ENCODE assay signal across 8 mouse cellular contexts in genomic region chr13:58806896-58807628, GRCm38 (mm10). TPM values are rescaled to one million over a fixed set of nuclear protein-coding genes. Genes with fewer than 3 reads are reported as not detected.
DNase-seq lines count a peak whose midpoint lies in the region; ATAC-seq and TF ChIP-seq lines count a peak whose summit lies in the region.

No protein-coding gene starts in this region.

- no peaks in the 10 kb centered on the region for H3K4me1 ChIP-seq in liver, adult 2 months (ENCODE audit: control insufficient read depth, insufficient read depth, low read length)
- H3K4me1 ChIP-seq in embryonic facial prominence, embryonic 13.5 days = peaks cover 20% of the 10 kb centered on the region; the same call in 1 of the 2 replicates

- 0 out of 2 replicates have a peak, but pooled peaks cover 2% of the 10 kb centered on the region for H3K9me3 ChIP-seq in embryonic facial prominence, embryonic 13.5 days

- ATAC-seq in embryonic facial prominence, embryonic 13.5 days (ENCODE audit: insufficient number of reproducible peaks, insufficient read depth, low FRiP score, low TSS enrichment, low read depth) = no peak

- 3% methylated on average over 34 of the region's 34 CpGs for WGBS in liver, adult 2 months
- under 1% methylated on average over 34 of the region's 34 CpGs for WGBS in embryonic facial prominence, embryonic 13.5 days

- no peak for TF ChIP-seq POLR2A in liver, adult 2 months (IDR thresholded peaks at IDR 0.05; ENCODE audit: extremely low read depth, insufficient read depth, low read length)

- H3K27ac ChIP-seq in liver, adult 2 months (replicated peaks; ENCODE audit: insufficient read depth, low read depth, low read length) = no peak overlapping the region
- no peak overlapping the region for H3K27ac ChIP-seq in embryonic facial prominence, embryonic 13.5 days

- no peaks in the 10 kb centered on the region for H3K79me2 ChIP-seq in liver, adult 2 months (ENCODE audit: control insufficient read depth, insufficient read depth, low read length)

- peaks cover 14% of the 10 kb centered on the region; the same call in 1 of the 2 replicates for H3K27me3 ChIP-seq in liver, adult 2 months (ENCODE audit: control insufficient read depth, insufficient read depth, low read length)
- peaks cover 63% of the 10 kb centered on the region for H3K27me3 ChIP-seq in embryonic facial prominence, embryonic 13.5 days

- no peak for DNase-seq in liver, adult 2 months (ENCODE audit: extremely low read depth, low read depth, low spot score)
- no peak for DNase-seq in liver
- DNase-seq in heart, postnatal 10 days = peak; percentile 4 to 23
- peak; percentile 21 for DNase-seq in lung, postnatal 14 days
- no peak for DNase-seq in urinary bladder, postnatal 4 days (ENCODE audit: low spot score in 2 of 2)
- no peak for DNase-seq in thymus, postnatal 25 days
- DNase-seq in kidney, postnatal 25 days = no peak

- intact Hi-C loops in heart, postnatal 10 days (cut with DNase I) = loop anchor here (1.0 to 5.0 kb wide), 5 partner anchors 170 to 680 kb away; no protein-coding TSS in a partner anchor

- TF ChIP-seq CTCF in liver, adult 2 months (IDR thresholded peaks at IDR 0.05; ENCODE audit: low read depth, low read length) = no peak

- H3K4me2 ChIP-seq in embryonic facial prominence, embryonic 13.5 days = peak overlapping the region; percentile 99

- no peaks in the 10 kb centered on the region for H3K36me3 ChIP-seq in liver, adult 2 months (ENCODE audit: control insufficient read depth, insufficient read depth, low read length)
- no peaks in the 10 kb centered on the region for H3K36me3 ChIP-seq in embryonic facial prominence, embryonic 13.5 days

- peak overlapping the region; percentile 32; the same call in 1 of the 2 replicates for H3K4me3 ChIP-seq in liver, adult 2 months (ENCODE audit: insufficient read depth, low read depth, low read length)
- peak overlapping the region; percentile 60 for H3K4me3 ChIP-seq in embryonic facial prominence, embryonic 13.5 days

- H3K9ac ChIP-seq in liver, adult 2 months (ENCODE audit: low read depth, low read length) = no peak overlapping the region
- peak overlapping the region; percentile 76 for H3K9ac ChIP-seq in embryonic facial prominence, embryonic 13.5 days

RNA-seq across cellular contexts. Expression of gene Ntrk2, which starts 0.7 kb away (rescaled TPM):
- total RNA-seq in liver, adult 2 months (2014; rRNA removed) = 0.55 and 4.2 TPM in 2 replicates
- 1.5 and 12.1 TPM in 2 replicates for polyA plus RNA-seq in liver, adult 2 months (2012; rRNA removed)
- 20.4 and 28.1 TPM in 2 replicates for polyA plus RNA-seq in embryonic facial prominence, embryonic 13.5 days (2015; fragmentation: Nextera tagmentation; extraction: Ambion mirVana)
- 1 to 10 TPM; 2.1 to 3.5 TPM for total RNA-seq in heart, postnatal 10 days (2021)

Comparison
In these comparisons a context has a peak if more than half of its experiments do, and no peak if none do; other contexts are left out.
1. DNase-seq: peak in heart, postnatal 10 days (2 of 2) and lung, postnatal 14 days (single experiment); none in liver, adult 2 months (single experiment), liver (single experiment), urinary bladder, postnatal 4 days (0 of 2), thymus, postnatal 25 days (single experiment) and kidney, postnatal 25 days (0 of 2).